In the genomic region with DNA sequence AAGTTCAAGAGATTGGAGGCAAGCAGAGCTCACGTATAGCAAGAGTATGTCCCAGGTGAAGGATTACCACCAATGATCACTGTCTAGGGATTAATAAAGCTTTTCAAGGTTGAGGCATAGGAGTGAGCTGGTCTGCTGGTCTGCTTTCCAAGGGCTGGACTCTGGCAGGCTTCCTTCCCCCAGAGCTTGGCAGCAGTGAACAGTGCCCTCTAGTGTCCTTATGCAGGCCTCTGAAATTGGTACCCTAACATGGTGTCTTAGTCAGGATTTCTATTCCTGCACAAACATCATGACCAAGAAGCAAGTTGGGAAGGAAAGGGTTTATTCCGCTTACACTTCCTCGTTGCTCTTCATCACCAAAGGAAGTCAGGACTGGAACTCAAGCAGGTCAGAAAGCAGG, we compare ENCODE assay signal across 8 mouse cellular contexts. TPM values are rescaled to one million over a fixed set of nuclear protein-coding genes. Genes with fewer than 3 reads are reported as not detected.
DNase-seq lines count a peak whose midpoint lies in the region; ATAC-seq and TF ChIP-seq lines count a peak whose summit lies in the region.

No protein-coding gene starts in this region.

- H3K4me3 ChIP-seq in thymus, adult 2 months (ENCODE audit: control insufficient read depth, insufficient read depth, low read length): no peak overlapping the region
- no peak overlapping the region for H3K4me3 ChIP-seq in bone marrow, adult 2 months (replicated peaks; ENCODE audit: control insufficient read depth, low read depth, low read length)
- H3K4me3 ChIP-seq in embryonic fibroblast, embryonic 13.5 days (ENCODE audit: insufficient read depth, low read length): no peak overlapping the region
- no peak overlapping the region for H3K4me3 ChIP-seq in liver, embryonic 14.5 days (ENCODE audit: insufficient read depth in 1 of 2, low read depth in 2 of 2, low read length in 2 of 2)

- no peak for TF ChIP-seq EP300 in liver, embryonic 14.5 days (IDR thresholded peaks at IDR 0.05; ENCODE audit: low read depth)

- TF ChIP-seq POLR2A in thymus, adult 2 months (IDR thresholded peaks at IDR 0.05; ENCODE audit: control insufficient read depth, extremely low read depth, insufficient read depth, low read length, poor library complexity): no peak
- no peak for TF ChIP-seq POLR2A in bone marrow, adult 2 months (IDR thresholded peaks at IDR 0.05; ENCODE audit: borderline replicate concordance, control insufficient read depth, low read depth, low read length)
- no peak for TF ChIP-seq POLR2A in embryonic fibroblast, embryonic 13.5 days (IDR thresholded peaks at IDR 0.05; ENCODE audit: low read depth, low read length)

- no peak overlapping the region for H3K4me2 ChIP-seq in liver, embryonic 14.5 days (ENCODE audit: low read depth)

- H3K9ac ChIP-seq in liver, embryonic 14.5 days (replicated peaks): no peak overlapping the region

- no peaks in the 10 kb centered on the region for H3K9me3 ChIP-seq in liver, embryonic 14.5 days (ENCODE audit: control insufficient read depth, low read length)

- no peaks in the 10 kb centered on the region for H3K4me1 ChIP-seq in thymus, adult 2 months (replicated peaks; ENCODE audit: control insufficient read depth, insufficient read depth, low read length)
- peaks cover 3% of the 10 kb centered on the region for H3K4me1 ChIP-seq in bone marrow, adult 2 months (ENCODE audit: control insufficient read depth, insufficient read depth, low read length)
- no peaks in the 10 kb centered on the region for H3K4me1 ChIP-seq in embryonic fibroblast, embryonic 13.5 days (ENCODE audit: control insufficient read depth, insufficient read depth, low read length)
- no peaks in the 10 kb centered on the region for H3K4me1 ChIP-seq in liver, embryonic 14.5 days (replicated peaks; ENCODE audit: control insufficient read depth in 2 of 2, insufficient read depth in 2 of 2, low read length in 1 of 2)

- no peaks in the 10 kb centered on the region for H3K36me3 ChIP-seq in thymus, adult 2 months (ENCODE audit: control insufficient read depth, insufficient read depth, low read length)
- no peaks in the 10 kb centered on the region for H3K36me3 ChIP-seq in liver, embryonic 14.5 days (replicated peaks; ENCODE audit: control insufficient read depth, insufficient read depth, low read depth)

- no peak overlapping the region for H3K27ac ChIP-seq in thymus, adult 2 months (ENCODE audit: control insufficient read depth, insufficient read depth, low read length)
- no peak overlapping the region for H3K27ac ChIP-seq in bone marrow, adult 2 months (ENCODE audit: control insufficient read depth, insufficient read depth, low read depth, low read length, poor library complexity)
- H3K27ac ChIP-seq in embryonic fibroblast, embryonic 13.5 days (ENCODE audit: insufficient read depth, low read length): no peak overlapping the region
- no peak overlapping the region for H3K27ac ChIP-seq in liver, embryonic 14.5 days

- 53% methylated on average over 3 of the region's 3 CpGs for WGBS in thymus, adult 2 months
- WGBS in bone marrow, adult 2 months: 33% methylated on average over 3 of the region's 3 CpGs
- 16% methylated on average over 3 of the region's 3 CpGs for WGBS in liver, embryonic 14.5 days (ENCODE audit: insufficient replicate concordance)

- no peak for ATAC-seq in liver, embryonic 14.5 days (ENCODE audit: insufficient read depth)
- no peak for ATAC-seq in inflammation-experienced regulatory T-cells, adult 6 months

- H3K27me3 ChIP-seq in thymus, adult 2 months (ENCODE audit: control insufficient read depth, insufficient read depth, low read length): no peaks in the 10 kb centered on the region
- H3K27me3 ChIP-seq in liver, embryonic 14.5 days (ENCODE audit: control insufficient read depth, insufficient read depth, low read length): no peaks in the 10 kb centered on the region

- DNase-seq in thymus, adult 2 months: peak; percentile 47
- no peak for DNase-seq in thymus, adult 18-20 months
- peak; percentile 47 to 77 for DNase-seq in kidney, adult 8-10 months
- peak in 1 of 3 experiments; percentile 31 for DNase-seq in liver, embryonic 14.5 days (ENCODE audit: low read depth in 3 of 3, low spot score in 3 of 3)
- peak; percentile 41 for DNase-seq in retina, postnatal 7 days (ENCODE audit: low read depth, low spot score)

- TF ChIP-seq CTCF in thymus, adult 2 months (IDR thresholded peaks at IDR 0.05; ENCODE audit: borderline replicate concordance, control insufficient read depth, extremely low read depth, insufficient read depth, low read length, poor library complexity): 0 out of 2 replicates have a peak, but pooled peaks have one; percentile 23
- peak; percentile 83 for TF ChIP-seq CTCF in bone marrow, adult 2 months (IDR thresholded peaks at IDR 0.05; ENCODE audit: control insufficient read depth, insufficient read depth, low read length)
- TF ChIP-seq CTCF in embryonic fibroblast, embryonic 13.5 days (IDR thresholded peaks at IDR 0.05; ENCODE audit: borderline replicate concordance, insufficient read depth, low read length): peak; percentile 50; the same call in 1 of the 2 replicates
- TF ChIP-seq CTCF in liver, embryonic 14.5 days (IDR thresholded peaks at IDR 0.05; ENCODE audit: low read depth): peak; percentile 77

RNA-seq across cellular contexts. Expression of a gene that starts 20.4 kb away (rescaled TPM):
- 14.7 and 16.4 TPM in 2 replicates for polyA plus RNA-seq in thymus, adult 2 months (2012; rRNA removed)
- 23.0 and 75.4 TPM in 2 replicates for polyA plus RNA-seq in bone marrow, adult 2 months (2011; ENCODE audit: insufficient read depth, insufficient read length, low replicate concordance, missing spikeins)
- 0.51 TPM in 1 of 2 replicates, not detected in the other for polyA plus RNA-seq in embryonic fibroblast, embryonic 13.5 days (2011; ENCODE audit: insufficient read length, low read depth, missing spikeins)
- polyA plus RNA-seq in liver, embryonic 14.5 days (2012; rRNA removed): 2.2 and 3.3 TPM in 2 replicates
- 2.4 and 3.4 TPM in 2 replicates for polyA plus RNA-seq in liver, embryonic 14.5 days (2014; fragmentation: Nextera tagmentation; extraction: Ambion mirVana)
- 1 to 10 TPM in 2 of 3 experiments, under 1 TPM in 1; 0.70 to 1.4 (median 1.2) TPM for polyA plus RNA-seq in inflammation-experienced regulatory T-cells, adult 6 months (2017; shearing (Covaris generic))

RNA-seq across cellular contexts. Expression of a gene that starts 22.0 kb away (rescaled TPM):
- 1.0 and 1.5 TPM in 2 replicates for polyA plus RNA-seq in thymus, adult 2 months (2012; rRNA removed)
- polyA plus RNA-seq in bone marrow, adult 2 months (2011; ENCODE audit: insufficient read depth, insufficient read length, low replicate concordance, missing spikeins): 10.4 and 24.3 TPM in 2 replicates
- not detected in 2 replicates for polyA plus RNA-seq in embryonic fibroblast, embryonic 13.5 days (2011; ENCODE audit: insufficient read length, low read depth, missing spikeins)
- 1.9 and 2.6 TPM in 2 replicates for polyA plus RNA-seq in liver, embryonic 14.5 days (2012; rRNA removed)
- polyA plus RNA-seq in liver, embryonic 14.5 days (2014; fragmentation: Nextera tagmentation; extraction: Ambion mirVana): 1.7 and 2.0 TPM in 2 replicates
- polyA plus RNA-seq in inflammation-experienced regulatory T-cells, adult 6 months (2017; shearing (Covaris generic)): not detected

Comparison
In these comparisons a context has a peak if more than half of its experiments do, and no peak if none do; other contexts are left out.
1. DNase-seq: peak in thymus, adult 2 months (single experiment), kidney, adult 8-10 months (2 of 2) and retina, postnatal 7 days (single experiment); none in thymus, adult 18-20 months (0 of 2).
2. CTCF ChIP-seq: peak in every context shown above with its lines; median percentile 83 in bone marrow, adult 2 months; 77 in liver, embryonic 14.5 days; 50 in embryonic fibroblast, embryonic 13.5 days; 23 in thymus, adult 2 months.